Mouse (Mus musculus) adrenal gland, adult (tissue): Measurements from ENCODE around the gene Abr.

ENCODE experiments used
- DNase-seq, 2 experiments: peaks; one replicate each; pipeline ENCODE4 v3.0.0; 2022 to 2023; ENCODE audit warnings: low spot score in 1 of 2; ENCODE audit not compliant: inconsistent age in 2 of 2

Abr gene

DNA sequence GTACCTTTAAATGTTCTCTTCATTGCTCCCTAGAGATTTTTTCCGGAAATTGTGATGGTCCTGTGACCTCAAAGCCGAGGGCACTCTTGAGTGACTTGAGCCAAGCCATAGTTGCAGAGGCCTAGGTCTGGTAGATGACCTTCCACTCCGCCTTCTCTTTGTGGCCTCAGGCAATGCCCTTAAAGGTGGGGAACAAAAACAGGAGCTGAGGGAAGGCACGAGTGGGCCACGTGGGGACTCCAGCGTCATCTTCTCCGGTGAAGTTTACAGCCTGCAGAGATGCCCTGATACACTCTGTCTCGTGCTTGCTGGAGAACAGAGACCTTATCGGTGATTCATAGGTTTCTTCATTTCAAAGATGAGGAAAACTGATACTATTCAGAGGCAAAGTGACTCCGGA lies 2.0 kb upstream of the Abr start:
- no peak for DNase-seq

DNA sequence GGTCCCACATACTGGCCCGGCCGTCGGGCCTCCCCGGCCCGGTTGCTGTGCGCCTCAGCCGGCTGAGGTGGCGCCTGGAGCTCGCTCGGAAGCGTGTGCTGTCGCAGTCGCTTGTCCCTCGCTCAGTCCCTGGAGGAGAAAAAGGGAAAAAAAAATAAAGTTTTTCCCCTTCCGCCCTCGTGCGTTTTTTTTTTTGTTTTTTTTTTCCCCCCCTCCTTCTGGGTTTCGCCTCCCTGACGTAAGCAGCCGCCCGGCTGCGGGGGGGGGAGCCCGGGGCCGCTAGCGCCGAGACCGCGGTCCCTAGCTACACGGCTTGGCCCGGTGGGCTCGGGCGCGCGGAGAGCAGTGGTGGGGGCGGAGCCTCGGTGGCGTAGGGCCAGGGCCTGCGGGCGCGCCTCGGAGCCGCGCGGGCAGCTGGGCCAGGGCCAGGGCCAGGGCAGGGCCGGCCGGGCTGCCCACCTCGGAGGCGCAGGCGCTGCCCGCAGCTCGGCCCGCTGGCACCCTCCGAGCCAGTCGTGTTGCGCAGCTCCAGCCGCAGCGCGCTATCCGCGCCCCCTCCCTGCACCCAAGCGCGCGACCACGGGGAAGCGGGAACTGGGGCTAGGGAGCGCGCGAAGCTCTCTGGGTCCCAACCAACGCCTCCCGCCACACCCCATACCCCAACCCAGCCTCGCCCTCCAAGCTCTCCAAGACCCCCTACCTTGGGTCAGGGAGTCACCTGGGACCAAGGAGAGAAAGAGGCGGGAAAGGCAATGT lies 1.3 kb upstream of the Abr start:
- peak; percentile 76 to 84 for DNase-seq

DNA sequence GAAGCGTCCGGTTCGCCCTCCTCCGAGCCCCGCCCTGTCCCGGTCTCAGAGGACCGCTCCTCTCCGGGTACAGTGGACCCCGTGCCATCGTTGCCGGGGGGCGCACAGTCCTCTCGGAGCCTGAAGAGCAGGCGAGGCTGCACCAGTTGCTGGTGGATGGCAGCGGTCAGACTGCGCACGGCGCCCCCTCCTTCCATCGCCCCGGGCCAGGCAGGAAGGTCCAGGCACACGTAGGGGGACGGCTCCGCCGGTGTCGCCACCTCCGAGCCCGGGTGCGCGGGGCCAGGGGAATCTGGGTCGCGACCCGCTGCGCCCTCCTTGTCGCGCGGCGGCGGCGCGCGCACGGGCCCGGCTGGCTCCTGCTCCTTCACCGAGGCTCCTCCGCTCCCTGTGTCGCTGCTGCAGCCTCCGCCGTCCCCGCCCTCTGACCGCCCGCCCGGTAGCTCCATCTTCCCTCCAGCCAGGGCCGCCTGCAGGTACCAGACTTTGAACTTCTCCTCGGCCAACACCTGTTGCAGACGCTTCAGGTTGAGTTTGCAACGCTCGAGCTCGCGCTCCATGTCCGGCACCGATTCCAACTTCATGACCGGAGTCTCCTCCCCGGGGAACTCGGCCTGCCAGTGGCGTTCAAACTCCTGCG lies 572 bp upstream of the Abr start:
- DNase-seq: peak; percentile 56 to 83

DNA sequence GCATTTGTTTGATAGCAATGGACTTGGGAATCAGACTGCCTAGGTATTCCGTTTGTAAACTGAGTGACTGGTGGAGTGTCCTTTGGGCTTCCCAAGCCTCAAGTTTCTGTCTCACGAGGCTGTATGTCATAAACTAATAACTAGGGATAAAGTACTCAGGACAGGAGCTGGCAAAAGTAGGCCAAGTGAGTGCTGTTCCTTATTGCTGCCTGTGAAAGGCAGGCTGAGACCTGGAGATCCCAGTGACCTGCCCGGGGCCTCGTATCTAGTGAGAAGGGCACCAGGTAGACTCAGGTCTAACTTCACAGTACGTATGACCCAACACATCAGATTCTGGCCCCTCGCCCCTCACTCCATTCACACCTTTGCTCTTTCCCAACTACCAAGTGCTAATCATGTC lies 4.0 kb downstream of the Abr start:
- DNase-seq: no peak

DNA sequence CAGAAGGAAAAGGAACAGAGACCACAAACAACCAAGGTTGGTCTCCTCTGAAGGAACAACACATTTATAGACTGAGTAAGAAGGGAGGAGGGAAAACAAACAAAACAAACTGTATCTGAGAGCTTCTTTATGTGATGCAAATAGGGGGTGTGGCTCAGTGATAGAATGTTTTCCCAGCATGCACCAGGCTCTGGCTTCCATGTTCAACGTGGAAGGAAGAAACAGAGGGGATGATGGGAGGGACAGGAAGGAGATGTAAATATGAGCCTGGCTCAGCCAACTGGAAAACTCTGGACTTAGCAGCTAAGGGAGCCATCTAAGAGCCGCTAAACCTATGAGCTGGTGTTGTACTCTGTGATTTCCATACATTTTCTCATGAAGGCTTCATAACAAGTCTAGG lies 7.9 kb downstream of the Abr start:
- no peak for DNase-seq

DNA sequence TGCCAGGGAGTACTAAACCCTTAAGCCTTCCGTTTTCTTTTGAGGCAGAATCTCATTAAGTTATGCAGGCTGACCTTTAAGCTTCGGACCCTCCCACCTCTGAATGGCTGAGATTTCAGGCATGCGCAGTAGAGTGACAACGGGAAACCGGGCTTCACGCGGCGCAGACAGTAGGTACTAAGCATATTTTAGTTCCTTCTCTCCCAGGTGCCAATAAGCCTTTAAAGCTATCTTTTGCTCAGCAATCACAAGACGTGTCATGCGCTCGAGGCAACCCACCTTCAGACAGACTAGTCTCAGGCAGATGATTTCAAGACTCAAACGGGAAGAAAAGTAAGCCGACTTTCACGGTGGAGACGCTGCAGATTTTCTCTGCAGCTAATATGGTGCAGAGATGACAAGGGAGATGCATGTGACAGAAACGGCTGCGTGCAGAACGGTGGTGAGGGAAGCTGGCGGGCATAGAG lies 9.4 kb downstream of the Abr start:
- peak; percentile 82 to 94 for DNase-seq

DNA sequence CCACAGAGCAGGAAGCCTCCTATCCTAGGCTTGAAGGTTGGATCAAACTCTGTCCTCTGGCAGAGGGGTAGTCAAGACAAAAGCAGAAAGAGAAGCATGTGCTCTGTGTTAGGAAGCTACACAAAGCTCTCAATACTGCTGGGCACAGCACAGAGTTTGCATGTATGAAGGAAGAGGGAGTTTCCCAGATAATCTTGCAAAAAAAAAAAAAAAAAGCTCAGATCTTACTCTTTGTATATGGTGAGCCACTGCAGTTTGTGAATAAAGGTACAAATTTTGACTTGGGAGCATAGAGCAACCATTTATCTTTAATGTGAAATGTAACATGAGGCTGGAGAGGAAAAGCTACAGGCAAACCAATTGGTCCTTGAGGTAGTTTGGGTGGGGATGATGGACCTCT lies 11.2 kb downstream of the Abr start:
- DNase-seq: no peak

DNA sequence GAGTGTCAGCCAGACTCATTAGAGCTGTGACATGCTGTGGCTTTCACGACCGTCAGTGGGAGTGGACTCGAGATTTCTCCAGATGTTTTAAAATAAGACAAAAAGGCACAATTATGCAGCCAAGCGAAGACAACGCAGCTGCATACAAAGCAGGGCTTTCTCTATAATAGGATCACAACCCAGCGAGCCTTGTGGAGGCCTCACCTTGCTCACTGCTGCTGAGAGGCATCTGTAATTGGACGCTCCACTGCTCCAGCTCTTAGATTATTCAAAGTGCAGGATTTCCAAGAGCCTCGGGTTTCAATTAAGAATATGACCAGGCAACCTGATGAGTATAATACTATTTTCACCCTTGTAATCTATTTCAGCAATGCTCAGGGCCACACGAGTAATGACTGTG lies 15.6 kb downstream of the Abr start:
- no peak for DNase-seq

DNA sequence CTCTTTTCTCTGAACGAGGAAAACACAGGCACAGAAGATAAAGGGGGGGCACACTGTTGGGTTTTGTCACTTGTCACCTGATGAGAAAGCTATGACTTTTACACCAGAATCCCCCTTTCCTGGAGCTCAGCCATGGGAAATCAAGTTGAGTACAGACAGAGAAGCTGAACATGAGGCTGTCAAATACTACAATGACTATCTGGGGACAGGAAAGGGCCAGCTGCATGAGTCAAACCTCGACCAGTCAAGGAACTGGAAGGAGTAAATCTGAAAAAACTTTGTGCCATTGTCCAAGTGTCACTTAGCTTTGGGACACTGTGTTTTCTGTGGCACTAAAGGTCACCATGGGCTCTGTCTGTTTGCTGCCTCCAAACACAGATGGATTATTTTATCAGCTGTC lies 22.9 kb downstream of the Abr start:
- DNase-seq: peak in 1 of 2 experiments; percentile 38

DNA sequence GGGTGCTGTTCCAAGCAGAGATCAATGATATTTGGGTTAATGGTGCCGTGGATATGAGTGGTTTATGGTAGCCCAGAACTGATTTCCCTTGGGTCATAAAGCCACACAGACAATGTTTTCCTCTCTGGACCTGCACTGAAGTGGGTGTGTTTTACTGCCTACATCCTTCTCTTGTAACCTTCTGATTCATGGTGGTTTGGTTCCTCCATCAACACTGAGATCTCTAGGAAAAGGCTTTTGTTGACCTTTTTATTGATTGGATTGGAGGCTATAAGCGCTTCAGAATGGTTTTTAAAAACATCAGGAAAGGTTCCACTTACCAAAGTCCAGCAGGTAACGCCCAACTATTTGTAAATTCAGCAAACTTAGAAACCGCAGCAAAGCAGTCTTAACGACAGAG lies 23.4 kb downstream of the Abr start:
- no peak for DNase-seq

DNA sequence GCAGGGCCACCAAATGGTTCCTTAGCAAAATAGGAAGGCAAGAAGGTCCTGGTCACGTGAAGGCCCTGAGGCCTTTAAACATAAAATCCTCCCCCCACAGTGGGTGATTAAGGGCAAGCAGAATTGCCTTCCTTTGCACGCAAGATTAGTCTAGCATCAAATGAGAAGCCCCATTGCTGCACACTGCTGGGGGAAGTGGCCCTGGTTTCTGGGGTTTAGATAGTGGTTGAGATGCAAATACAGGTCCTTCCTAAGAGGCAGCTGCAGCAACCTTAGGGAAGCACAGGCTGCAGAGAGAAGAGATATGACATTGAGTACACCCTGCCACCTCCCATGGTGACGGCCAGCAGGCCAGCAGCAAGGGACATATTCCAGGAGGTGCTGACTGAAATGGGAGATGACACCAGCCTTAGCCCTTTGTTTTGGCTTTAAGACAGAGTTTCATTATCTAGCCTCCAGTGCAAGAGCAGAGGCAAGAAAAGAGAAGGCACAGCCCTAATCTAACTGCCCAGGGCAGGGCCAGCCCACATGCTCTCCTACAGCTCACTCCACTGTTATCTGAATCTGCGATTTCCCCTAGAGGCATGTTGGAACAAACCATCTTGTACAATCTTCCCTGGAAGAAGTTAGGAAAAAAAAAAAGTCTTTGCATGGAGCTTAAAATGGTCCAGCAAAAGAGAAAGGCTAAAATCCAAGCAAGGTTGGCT lies 28.3 kb downstream of the Abr start:
- no peak for DNase-seq

DNA sequence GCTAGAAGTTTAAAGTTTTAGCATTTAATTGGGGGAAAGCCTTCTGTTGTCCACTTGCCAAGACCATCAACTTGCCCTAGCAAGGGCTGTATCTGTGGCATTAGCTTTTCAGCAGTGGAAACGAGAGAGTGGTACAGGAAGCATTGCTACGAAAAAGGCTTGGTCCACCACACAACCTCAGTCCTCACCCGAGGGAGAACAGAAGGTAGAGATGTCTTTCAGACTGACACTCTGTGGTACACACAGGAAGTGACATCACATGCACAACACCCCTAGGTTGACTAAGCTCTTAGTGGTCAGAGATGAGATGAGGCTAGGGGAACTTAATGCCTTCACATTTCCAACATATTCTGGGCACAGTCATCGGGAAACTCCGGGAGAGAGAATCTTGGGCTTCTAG lies 32.4 kb downstream of the Abr start:
- no peak for DNase-seq

DNA sequence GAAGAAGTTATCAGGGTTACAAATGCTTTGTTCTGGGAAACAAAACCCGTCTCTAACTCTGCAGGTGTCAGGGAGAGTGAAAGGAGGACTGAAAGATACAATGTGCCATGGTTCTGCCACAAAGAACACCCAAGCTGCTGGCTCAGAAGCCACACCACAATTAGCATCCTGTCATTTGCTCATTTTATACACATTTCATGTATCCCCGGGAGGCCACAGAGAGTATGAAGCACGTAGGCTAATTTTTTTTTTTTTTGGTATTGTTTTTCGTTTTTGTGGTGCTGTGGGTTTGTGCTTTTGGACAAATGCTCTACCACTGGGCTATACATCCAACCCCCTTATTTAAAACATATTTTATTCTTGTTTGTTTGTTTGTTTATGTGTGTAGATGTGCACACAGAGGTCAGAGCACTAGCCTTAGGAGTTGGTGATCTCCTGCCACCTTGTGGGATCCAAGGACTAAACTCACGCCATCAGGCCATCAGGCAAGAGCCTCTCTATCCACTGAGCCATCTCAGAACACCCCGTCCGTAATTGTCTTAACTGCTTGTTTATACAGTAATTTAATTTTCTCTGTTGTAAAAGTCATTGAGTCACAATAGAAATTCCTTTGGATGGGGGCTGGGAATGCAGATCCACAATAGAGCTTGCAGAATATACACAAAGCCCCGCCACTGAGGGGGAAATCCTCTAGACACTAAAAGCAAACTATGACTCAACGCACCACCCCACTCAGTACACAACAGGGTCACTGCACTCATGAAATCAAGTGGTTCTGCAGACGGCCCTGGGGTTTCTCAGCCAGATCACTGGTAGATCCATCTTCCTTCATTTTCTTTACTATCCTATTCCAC lies 33.3 kb downstream of the Abr start:
- DNase-seq: no peak

DNA sequence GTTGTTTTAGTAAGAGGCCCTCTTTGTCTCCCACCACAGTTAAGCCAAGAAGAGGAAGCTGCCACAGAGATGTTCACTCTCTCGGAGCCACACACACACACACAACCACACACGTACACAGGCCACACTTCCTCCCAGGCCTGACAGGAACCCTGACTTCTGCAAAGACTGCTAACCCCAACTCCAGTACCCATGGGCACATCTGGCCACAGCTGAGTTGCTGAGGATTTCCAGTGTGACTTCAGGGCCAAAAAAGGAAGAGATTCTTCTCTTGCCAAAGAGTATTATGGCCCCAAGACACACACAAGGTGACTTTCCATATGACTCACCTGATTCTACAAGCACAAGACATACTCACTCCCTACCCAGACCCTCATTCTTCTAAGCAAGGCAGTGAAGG lies 34.1 kb downstream of the Abr start:
- peak; percentile 21 to 35 for DNase-seq

DNA sequence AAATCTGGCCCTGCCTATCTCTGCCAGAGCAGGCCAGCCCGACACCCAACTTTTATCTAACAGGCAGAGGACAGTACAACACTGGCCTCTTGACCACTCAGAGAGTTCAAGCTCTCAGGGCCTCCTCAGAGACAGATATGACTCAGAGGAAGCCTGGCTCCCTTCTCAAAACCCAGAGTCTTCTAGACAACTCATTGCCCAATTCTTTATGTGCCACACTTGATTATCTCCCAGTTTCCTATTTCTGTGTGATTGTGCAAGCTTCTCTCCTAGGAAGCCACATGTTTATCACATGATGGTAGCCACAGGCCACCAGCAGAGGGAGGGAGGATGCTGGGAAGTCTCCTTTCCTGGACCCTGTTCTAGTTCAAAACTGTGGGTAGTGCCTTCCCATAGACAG lies 34.8 kb downstream of the Abr start:
- DNase-seq: peak; percentile 19 to 52

DNA sequence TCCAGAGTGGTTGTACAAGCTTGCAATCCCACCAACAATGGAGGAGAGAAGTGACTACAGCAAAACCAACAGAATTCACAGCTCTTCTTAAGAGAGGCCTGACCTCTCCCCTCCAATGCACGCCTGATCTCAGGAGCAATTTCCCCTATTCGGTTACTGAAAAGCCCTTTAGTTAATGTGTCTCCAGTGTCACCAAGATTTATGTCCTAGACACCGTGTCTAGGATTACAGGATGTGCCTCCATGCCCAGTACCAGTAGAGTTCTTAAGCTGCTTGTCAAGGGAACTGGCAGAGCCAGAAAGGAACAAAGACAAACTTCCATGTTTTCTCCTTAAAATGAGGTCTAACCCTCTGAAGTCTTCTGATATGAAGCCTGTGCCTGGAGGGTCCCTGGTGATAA lies 36.0 kb downstream of the Abr start:
- no peak for DNase-seq

DNA sequence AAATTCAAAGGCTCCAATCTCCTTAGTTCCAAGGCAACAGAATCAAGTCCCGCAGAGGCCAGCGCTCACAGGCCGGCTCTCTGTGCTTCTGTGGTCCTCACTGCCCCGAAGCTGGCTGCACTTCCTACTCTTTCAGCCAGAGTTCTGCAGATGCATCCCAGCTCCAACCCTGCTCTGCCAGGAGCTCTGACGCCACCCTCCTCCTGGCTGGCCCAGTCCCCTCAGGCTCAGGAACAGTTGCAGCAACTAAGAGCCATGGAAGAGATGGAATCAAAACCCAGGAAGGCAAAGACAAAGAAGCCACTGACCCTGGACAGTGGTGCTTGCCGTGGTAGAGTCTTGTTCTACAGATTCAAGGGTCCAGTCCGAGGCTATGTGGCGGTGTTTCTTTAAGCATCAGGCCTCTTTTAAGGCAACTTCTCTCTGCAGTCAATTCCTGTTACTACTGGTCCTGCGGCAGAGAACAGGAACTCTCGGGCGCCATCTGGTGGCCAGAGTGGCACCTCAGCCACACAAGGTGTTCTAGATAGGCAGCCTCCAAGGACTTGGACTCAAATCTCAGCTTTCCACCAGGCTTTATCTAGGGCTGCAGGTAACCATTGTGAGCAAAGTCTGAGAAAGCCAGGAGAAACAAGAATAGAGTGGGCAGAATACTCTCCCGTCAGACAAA lies 44.4 kb downstream of the Abr start:
- peak; percentile 91 to 96 for DNase-seq

DNA sequence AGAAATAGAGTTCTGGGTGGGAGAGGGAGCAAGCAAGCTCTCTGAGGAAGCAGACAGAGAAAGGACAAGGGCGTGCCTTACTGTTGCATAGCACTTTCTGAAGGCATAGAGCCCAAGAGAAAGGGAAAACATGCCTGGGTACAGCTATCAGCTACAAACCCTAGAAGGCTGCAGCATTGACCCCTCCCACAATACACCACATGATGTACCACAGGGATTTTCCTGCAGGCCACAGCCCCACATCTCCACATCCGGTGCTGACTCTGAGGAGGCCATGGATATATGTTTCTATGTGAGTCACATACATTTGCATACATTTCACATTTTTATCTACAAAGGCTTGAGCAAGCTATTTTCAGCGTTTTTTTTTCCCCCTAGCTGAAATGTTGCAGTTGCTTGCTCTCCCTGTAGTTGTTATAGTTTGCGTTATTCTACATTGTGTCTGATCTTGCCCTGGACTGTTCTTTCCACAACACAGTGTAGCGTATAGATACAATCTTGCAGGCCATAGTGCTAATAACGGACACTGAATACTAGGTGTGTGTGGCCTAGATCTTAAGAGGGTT lies 49.2 kb downstream of the Abr start:
- DNase-seq: no peak

DNA sequence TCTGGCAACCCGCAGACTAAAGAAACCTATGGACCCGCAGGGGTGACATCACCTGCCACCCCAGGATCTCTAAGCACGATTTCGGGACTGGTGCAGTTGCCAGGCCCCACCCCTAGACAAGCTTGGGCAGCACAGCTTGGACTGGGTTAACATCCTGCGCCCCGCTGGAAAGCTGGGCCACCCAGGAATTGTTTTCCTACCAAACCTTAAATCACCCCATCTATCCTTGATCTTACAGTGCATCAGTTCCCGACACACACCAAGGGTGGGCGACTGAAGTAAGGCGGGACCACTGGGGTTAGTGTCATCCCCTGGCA lies 50.5 kb downstream of the Abr start:
- no peak for DNase-seq

DNA sequence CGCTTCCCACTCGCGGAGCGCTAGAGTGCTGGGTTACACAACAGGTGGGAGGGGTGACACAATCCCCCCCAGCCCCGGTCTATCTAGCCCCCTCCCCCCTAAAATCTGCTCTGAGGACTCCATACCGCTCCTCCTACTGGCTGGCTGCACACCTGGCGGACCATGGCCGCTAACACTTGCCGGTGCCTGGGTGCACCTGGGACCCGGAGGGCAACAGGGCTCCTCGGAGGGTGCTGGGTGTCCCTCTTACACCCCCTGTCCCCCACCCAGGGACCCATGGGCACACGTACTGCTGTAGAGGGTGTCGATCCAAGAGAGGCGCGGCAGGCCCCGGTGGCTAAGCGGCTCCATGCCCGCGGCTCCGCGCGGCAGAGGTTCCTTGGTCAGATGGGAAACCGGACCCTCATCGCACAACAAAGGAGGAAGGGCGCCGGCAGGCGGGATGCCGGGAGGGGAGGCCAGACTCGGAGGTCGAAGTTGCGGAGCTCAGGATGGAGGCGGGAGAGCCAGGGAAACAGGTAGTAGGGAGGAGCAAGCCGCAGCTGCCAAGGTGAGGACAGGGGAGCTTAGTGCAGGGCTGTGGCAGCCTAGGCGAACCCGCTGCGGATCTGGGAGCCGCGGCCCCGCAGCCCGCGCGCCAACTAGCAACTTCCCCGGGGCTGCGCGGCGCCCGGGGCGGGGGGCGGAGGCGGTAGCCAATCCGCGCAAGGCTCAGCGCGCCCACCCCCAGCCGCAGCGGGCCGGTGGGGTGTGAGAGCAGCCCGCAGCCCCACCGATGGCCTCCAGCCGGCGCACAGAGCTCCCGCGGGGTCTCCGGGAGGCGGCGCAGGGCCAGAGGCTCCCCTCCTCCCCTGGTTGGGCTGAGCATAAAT lies 51.1 kb downstream of the Abr start:
- peak; percentile 58 to 81 for DNase-seq
